ENCODE assay signal across 9 mouse cellular contexts in genomic region chr12:29629875-29630538, GRCm38 (mm10).
A peak's percentile ranks its signal among the peaks of the same experiment; 100 is the strongest.
DNase-seq lines count a peak whose midpoint lies in the region; ATAC-seq and TF ChIP-seq lines count a peak whose summit lies in the region.
"Had no signal": no experiment of that assay in that cellular context is flagged by ENCODE, and none has a peak within 500 bp of the region (broad histone marks: within the 10 kb centered on the region; RNA-seq: fewer than 3 reads in every experiment).

No protein-coding gene starts in this region.

- no peak overlapping the region for H3K4me2 ChIP-seq in forebrain, embryonic 15.5 days (replicated peaks)
- no peak overlapping the region for H3K4me2 ChIP-seq in intestine, postnatal 0 days (replicated peaks; ENCODE audit: low read depth)

- no peaks in the 10 kb centered on the region for H3K9me3 ChIP-seq in forebrain, embryonic 15.5 days
- no peaks in the 10 kb centered on the region for H3K9me3 ChIP-seq in intestine, postnatal 0 days (ENCODE audit: control insufficient read depth)

- peak; percentile 4 to 10 for DNase-seq in kidney, adult 8-10 months
- no peak for DNase-seq in kidney, postnatal 25 days
- DNase-seq in brain, adult 2 months (ENCODE audit: low read depth, low spot score), result peak; percentile 79
- peak; percentile 52 to 65 for DNase-seq in left cerebral cortex, postnatal 25 days (ENCODE audit: low spot score in 2 of 2)
- DNase-seq in lung, postnatal 25 days (ENCODE audit: low spot score), result no peak
- DNase-seq in embryo, embryonic 10 days (ENCODE audit: low spot score), result no peak

- ATAC-seq in forebrain, embryonic 15.5 days (replicated peaks), result peak; percentile 89
- ATAC-seq in intestine, postnatal 0 days, result no peak
- ATAC-seq: Patski had no signal

- H3K36me3 ChIP-seq in forebrain, embryonic 15.5 days, result no peaks in the 10 kb centered on the region
- H3K36me3 ChIP-seq in intestine, postnatal 0 days (ENCODE audit: control insufficient read depth, insufficient read depth), result no peaks in the 10 kb centered on the region

- 19% methylated on average over 10 of the region's 10 CpGs for WGBS in forebrain, embryonic 15.5 days
- WGBS in intestine, postnatal 0 days, result 85% methylated on average over 10 of the region's 10 CpGs

- no peak overlapping the region for H3K4me3 ChIP-seq in forebrain, embryonic 15.5 days
- H3K4me3 ChIP-seq in intestine, postnatal 0 days (ENCODE audit: low read depth, low read length), result no peak overlapping the region

- 0 out of 2 replicates have a peak overlapping the region, but pooled peaks have one; percentile 17 for H3K9ac ChIP-seq in forebrain, embryonic 15.5 days (replicated peaks)
- H3K9ac ChIP-seq in intestine, postnatal 0 days (ENCODE audit: low read depth, low read length), result no peak overlapping the region

- H3K4me1 ChIP-seq in forebrain, embryonic 15.5 days, result peaks cover 37% of the 10 kb centered on the region
- H3K4me1 ChIP-seq in intestine, postnatal 0 days (replicated peaks; ENCODE audit: control insufficient read depth, insufficient read depth, low read length), result no peaks in the 10 kb centered on the region

- intact Hi-C loops in left cerebral cortex, postnatal 25 days (cut with DNase I), result loop anchor here (2.0 kb wide), 1 partner anchor 91 kb away; no protein-coding TSS in a partner anchor

- H3K27ac ChIP-seq in forebrain, embryonic 15.5 days (replicated peaks), result peak overlapping the region; percentile 95
- no peak overlapping the region for H3K27ac ChIP-seq in intestine, postnatal 0 days (ENCODE audit: low read depth, low read length)

- no peaks in the 10 kb centered on the region for H3K27me3 ChIP-seq in forebrain, embryonic 15.5 days
- H3K27me3 ChIP-seq in intestine, postnatal 0 days (replicated peaks; ENCODE audit: control insufficient read depth, insufficient read depth, low read length), result no peaks in the 10 kb centered on the region

- TF ChIP-seq CTCF in intestine, postnatal 0 days (IDR thresholded peaks at IDR 0.05; ENCODE audit: low read depth), result no peak

Comparison
In these comparisons a context has a peak if more than half of its experiments do, and no peak if none do; other contexts are left out.
1. DNase-seq: peak in kidney, adult 8-10 months (2 of 2), brain, adult 2 months (single experiment) and left cerebral cortex, postnatal 25 days (2 of 2); none in kidney, postnatal 25 days (0 of 2), lung, postnatal 25 days (single experiment) and embryo, embryonic 10 days (single experiment).